Mouse (Mus musculus): ENCODE measurements around the gene Gm14327.
A peak's percentile ranks its signal among the peaks of the same experiment; 100 is the strongest.
"Not testable (repeated sequence)": the region's sequence is repeated elsewhere in the genome, so short reads cannot be mapped to it uniquely, and the experiment has no call there.

The Gm14327 gene

GRCm38 (mm10) chr2:177897046-177897578 lies at the start of gene Gm14327:
Gene Gm14327, plus strand, starts transcription at chr2:177897096.
- not testable (repeated sequence) for DNase-seq

GRCm38 (mm10) chr2:177862254-177862653 lies 34.6 kb upstream of the Gm14327 start:
- DNase-seq, result not testable (repeated sequence)

- DNase-seq, result peak in 1 of 2 experiments; percentile 32
Observed at GRCm38 (mm10) chr2:177887743-177888142, 9.2 kb upstream of the Gm14327 start.

- not testable (repeated sequence) for DNase-seq
Observed at GRCm38 (mm10) chr2:177898171-177898570, 1.3 kb downstream of the Gm14327 start.

GRCm38 (mm10) chr2:177903276-177903675 lies 6.4 kb downstream of the Gm14327 start:
- not testable (repeated sequence) for DNase-seq

- not testable (repeated sequence) for DNase-seq
Observed at GRCm38 (mm10) chr2:177925563-177926103, 28.7 kb downstream of the Gm14327 start, which contains the start of gene Zfp972. Gene Zfp972, minus strand, starts transcription at chr2:177925613.

Data from kidney, postnatal 25 days (tissue).